Mouse (Mus musculus): ENCODE results near the gene Maged1. TPM values are rescaled to one million over a fixed set of nuclear protein-coding genes. Genes with fewer than 3 reads are reported as not detected.
"Not testable (repeated sequence)": the region's sequence is repeated elsewhere in the genome, so short reads cannot be mapped to it uniquely, and the experiment has no call there.

Maged1 gene
- polyA plus RNA-seq, 1 experiment from 2014 or later, result 962 TPM

DNA sequence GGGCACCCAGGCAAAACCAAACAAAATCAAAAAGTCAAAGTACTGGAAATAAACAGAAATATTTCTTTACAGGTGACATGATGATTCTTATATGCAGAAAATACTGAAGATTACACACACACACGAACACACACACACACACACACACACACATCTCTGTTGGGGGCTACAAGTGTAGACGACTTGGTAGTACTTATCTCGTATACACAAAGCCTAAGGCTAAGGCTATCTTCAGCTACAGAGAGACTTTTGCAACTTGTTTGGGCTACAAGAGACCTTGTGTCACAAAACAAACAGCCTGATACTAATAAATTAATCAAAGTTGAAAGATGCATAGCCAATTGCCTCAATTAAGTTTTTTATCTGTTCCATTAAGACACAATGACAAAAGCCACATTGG is 19.8 kb downstream of the Maged1 start:
- Histone ChIP-seq H3K9ac (no peak overlapping the region), H3K4me2 (no peak overlapping the region), H3K4me3 (no peak overlapping the region), H3K9me3 (no peaks in the 10 kb centered on the region), H3K27ac (replicated peaks) (no peak overlapping the region), H3K4me1 (replicated peaks) (no peaks in the 10 kb centered on the region), H3K36me3 (no peaks in the 10 kb centered on the region), H3K27me3 (no peaks in the 10 kb centered on the region; the same call in 1 of the 2 replicates)
- WGBS, result 87% methylated on average over 3 of the region's 3 CpGs
- no peak for ATAC-seq (ENCODE audit: low FRiP score, low read depth)

DNA sequence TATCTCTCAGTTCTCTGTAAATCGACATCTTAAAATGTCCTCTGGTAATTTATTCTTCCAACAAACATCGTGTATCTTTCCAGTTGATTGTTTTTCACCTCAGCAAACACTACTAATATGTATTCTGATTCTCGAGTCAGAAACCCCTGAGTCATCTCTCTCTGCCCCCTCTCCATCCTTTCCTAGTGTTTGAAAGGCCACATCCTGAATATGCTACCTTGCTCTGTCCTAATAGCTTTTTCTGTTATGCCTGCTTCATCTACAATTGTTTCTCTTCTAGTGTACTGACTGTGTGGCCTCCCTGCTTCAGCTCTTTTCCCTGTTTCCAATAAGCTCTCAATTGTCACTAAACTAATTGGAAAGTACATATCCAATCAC is 33.5 kb downstream of the Maged1 start:
- H3K27ac ChIP-seq (replicated peaks), result peak overlapping the region; percentile 74
- H3K27me3 ChIP-seq, result no peaks in the 10 kb centered on the region
- WGBS, result 39% methylated on average over 3 of the region's 3 CpGs
- H3K9ac ChIP-seq, result no peak overlapping the region
- H3K36me3 ChIP-seq, result no peaks in the 10 kb centered on the region
- no peak overlapping the region for H3K4me3 ChIP-seq
- H3K4me2 ChIP-seq, result no peak overlapping the region
- H3K9me3 ChIP-seq, result no peaks in the 10 kb centered on the region
- peaks cover 11% of the 10 kb centered on the region; the same call in 1 of the 2 replicates for H3K4me1 ChIP-seq (replicated peaks)
- no peak for ATAC-seq (ENCODE audit: low FRiP score, low read depth)

GRCm38 (mm10) chrX:94507698-94508441 is 34.1 kb downstream of the Maged1 start:
- peak overlapping the region; percentile 78 for H3K27ac ChIP-seq (replicated peaks)
- 17% methylated on average over 8 of the region's 14 CpGs for WGBS
- peaks cover 11% of the 10 kb centered on the region; the same call in 1 of the 2 replicates for H3K4me1 ChIP-seq (replicated peaks)
- H3K4me3 ChIP-seq, H3K9ac ChIP-seq, H3K27me3 ChIP-seq, H3K36me3 ChIP-seq, H3K9me3 ChIP-seq: not testable (repeated sequence)
- peak overlapping the region; percentile 24; the same call in 1 of the 2 replicates for H3K4me2 ChIP-seq
- peak; percentile 95 for ATAC-seq (ENCODE audit: low FRiP score, low read depth)

DNA sequence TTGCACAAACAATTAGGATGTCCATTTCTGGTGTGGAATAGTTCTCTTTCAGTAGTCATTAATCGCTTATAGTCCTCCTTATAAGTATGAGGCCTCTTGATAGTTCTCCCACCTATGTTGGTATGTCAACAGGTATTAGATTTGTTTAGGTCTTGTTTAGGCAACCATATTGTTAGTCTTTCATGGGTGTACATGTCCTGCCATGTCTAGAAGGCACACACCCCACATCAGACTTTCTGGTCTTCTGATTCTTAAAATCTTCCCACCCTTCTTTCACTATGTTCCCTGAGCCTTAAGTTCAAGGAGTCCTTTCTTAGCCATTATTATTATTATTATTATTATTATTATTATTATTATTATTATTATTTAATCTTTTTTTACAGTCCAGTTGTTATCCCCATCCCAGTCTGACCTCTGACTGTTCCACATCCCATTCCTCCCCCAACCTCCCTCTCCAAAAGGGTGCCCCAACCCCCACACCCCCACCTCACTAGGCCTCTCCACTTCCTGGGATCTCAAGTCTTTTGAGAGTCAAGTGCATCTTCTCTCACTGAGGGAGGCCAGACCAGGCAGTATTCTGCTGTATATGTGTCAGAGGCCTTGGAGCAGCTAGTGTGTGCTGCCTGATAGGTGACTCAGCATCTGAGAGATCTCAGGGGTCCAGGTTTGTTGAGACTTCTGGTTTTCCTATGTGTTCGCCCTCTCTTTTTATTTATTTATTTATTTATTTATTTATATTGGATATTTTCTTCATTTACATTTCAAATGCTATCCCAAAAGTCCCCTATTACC is 55.7 kb downstream of the Maged1 start:
- Histone ChIP-seq H3K27me3 (0 out of 2 replicates have a peak, but pooled peaks cover 4% of the 10 kb centered on the region), H3K27ac (replicated peaks) (no peak overlapping the region), H3K9me3 (no peaks in the 10 kb centered on the region), H3K4me2 (no peak overlapping the region), H3K4me1 (replicated peaks) (no peaks in the 10 kb centered on the region), H3K9ac (no peak overlapping the region), H3K36me3 (no peaks in the 10 kb centered on the region), H3K4me3 (no peak overlapping the region)
- 88% methylated on average over 2 of the region's 2 CpGs for WGBS
- ATAC-seq (ENCODE audit: low FRiP score, low read depth), result no peak

Other genes starting within 250 kb of the Maged1 start
- 0.05 and 0.23 TPM in 2 replicates for gene Fam90a1b, start 175.4 kb downstream of the Maged1 start, polyA plus RNA-seq (2015; fragmentation: Nextera tagmentation; extraction: Ambion mirVana)
- gene Apoo, start 175.0 kb downstream of the Maged1 start, polyA plus RNA-seq (2015; fragmentation: Nextera tagmentation; extraction: Ambion mirVana), result 120 and 125 TPM in 2 replicates
- gene Gspt2, start 93.9 kb upstream of the Maged1 start, polyA plus RNA-seq (2015; fragmentation: Nextera tagmentation; extraction: Ambion mirVana), result 22.2 and 22.6 TPM in 2 replicates
- 1.7 and 1.8 TPM in 2 replicates for gene Zxdb, start 182.4 kb upstream of the Maged1 start, polyA plus RNA-seq (2015; fragmentation: Nextera tagmentation; extraction: Ambion mirVana)